Mouse (Mus musculus) ES-E14 (cell line): ENCODE results near the gene Vps33b.

ENCODE experiments used
- CHD2 ChIP-seq: IDR thresholded peaks from 2 replicates; pipeline ENCODE4 v1.6.1; 2014; ENCODE audit warnings: mild to moderate bottlenecking, low read depth, low read length, inconsistent platforms
- HCFC1 ChIP-seq: IDR thresholded peaks from 2 replicates; pipeline ENCODE4 v1.6.1; 2012; ENCODE audit warnings: low read length, inconsistent platforms, borderline replicate concordance; ENCODE audit not compliant: insufficient read depth
- MAFK ChIP-seq: IDR thresholded peaks from 2 replicates; pipeline ENCODE4 v1.6.1; 2014; ENCODE audit warnings: mild to moderate bottlenecking, low read depth, low read length, inconsistent platforms; ENCODE audit not compliant: insufficient read depth
- ZC3H11A ChIP-seq: IDR thresholded peaks from 2 replicates; pipeline ENCODE4 v1.6.1; 2012; ENCODE audit warnings: low read depth, mild to moderate bottlenecking, inconsistent platforms, low read length, borderline replicate concordance
- ZNF384 ChIP-seq: IDR thresholded peaks from 2 replicates; pipeline ENCODE4 v1.6.1; 2012; ENCODE audit warnings: low read depth, low read length, inconsistent platforms

- no peak for TF ChIP-seq CHD2
- TF ChIP-seq HCFC1, result no peak
- TF ChIP-seq ZNF384, result no peak
- TF ChIP-seq MAFK, result no peak
- no peak for TF ChIP-seq ZC3H11A
These were observed 1.7 kb upstream of the Vps33b start for GRCm38 (mm10) chr7:80267764-80268163.
